Mouse (Mus musculus) MEL (cell line): ENCODE results near the gene Cklf. TPM values are rescaled to one million over a fixed set of nuclear protein-coding genes. Genes with fewer than 3 reads are reported as not detected.

ENCODE experiments used
- DNase-seq: peaks from one replicate; pipeline ENCODE4 v3.0.0; 2011; ENCODE audit warnings: low read depth, low spot score
- H3K27ac ChIP-seq: 2 replicates; pipeline ENCODE4 v1.5.1; 2012; ENCODE audit warnings: low read depth, mild to moderate bottlenecking, control low read depth, low read length, moderate library complexity; ENCODE audit not compliant: control insufficient read depth
- H3K27me3 ChIP-seq, 2 experiments: fragments of 150-350 bp in 1 of 2; sonication (generic) in 1 of 2; 2 replicates each; pipeline ENCODE4 v1.6.1; 2012; ENCODE audit warnings: low read length in 2 of 2, mild to moderate bottlenecking in 2 of 2, improper control_type of control experiment in 1 of 2, moderate library complexity in 1 of 2; ENCODE audit not compliant: insufficient read depth in 2 of 2, control insufficient read depth in 1 of 2
- H3K36me3 ChIP-seq, 2 experiments: 2 replicates each; pipeline ENCODE4 v1.6.1; 2012 to 2014; ENCODE audit warnings: low read length in 2 of 2, improper control_type of control experiment in 1 of 2, inconsistent platforms in 1 of 2, mild to moderate bottlenecking in 1 of 2; ENCODE audit not compliant: insufficient read depth in 2 of 2, control insufficient read depth in 1 of 2
- H3K4me1 ChIP-seq, 2 experiments: fragments of 150-350 bp in 1 of 2; sonication (generic) in 1 of 2; 2 replicates each; pipeline ENCODE4 v1.6.1; 2012; ENCODE audit warnings: low read length in 2 of 2, improper control_type of control experiment in 1 of 2, mild to moderate bottlenecking in 1 of 2; ENCODE audit not compliant: insufficient read depth in 2 of 2, control insufficient read depth in 1 of 2
- H3K4me3 ChIP-seq, 2 experiments: fragments of 150-350 bp in 1 of 2; sonication (generic) in 1 of 2; 2 replicates each; pipeline ENCODE4 v1.5.1; 2012; ENCODE audit warnings: low read depth in 2 of 2, low read length in 2 of 2, mild to moderate bottlenecking in 2 of 2, moderate library complexity in 2 of 2, control low read depth in 1 of 2, improper control_type of control experiment in 1 of 2; ENCODE audit not compliant: control insufficient read depth in 1 of 2, insufficient read depth in 1 of 2
- H3K79me2 ChIP-seq: 2 replicates; pipeline ENCODE4 v1.6.1; 2012; ENCODE audit warnings: mild to moderate bottlenecking, low read length, moderate library complexity; ENCODE audit not compliant: control insufficient read depth, poor library complexity, insufficient read depth
- H3K9ac ChIP-seq: 2 replicates; pipeline ENCODE4 v1.6.1; 2012; ENCODE audit warnings: low read depth, mild to moderate bottlenecking, control low read depth, low read length, moderate library complexity; ENCODE audit not compliant: control insufficient read depth, poor library complexity, severe bottlenecking
- H3K9me3 ChIP-seq: fragments of 150-350 bp; sonication (generic); replicated peaks from 2 replicates; pipeline ENCODE4 v1.6.1; 2012; ENCODE audit warnings: mild to moderate bottlenecking, low read length, improper control_type of control experiment, moderate library complexity; ENCODE audit not compliant: insufficient read depth
- CHD1 ChIP-seq: IDR thresholded peaks from 2 replicates; pipeline ENCODE4 v1.6.1; 2012; ENCODE audit warnings: low read depth, mild to moderate bottlenecking, inconsistent platforms, low read length, improper control_type of control experiment
- CHD2 ChIP-seq: IDR thresholded peaks from 2 replicates; pipeline ENCODE4 v1.6.1; 2011; ENCODE audit warnings: low read length, improper control_type of control experiment
- CTCF ChIP-seq, 3 experiments: IDR thresholded peaks in 2 of 3; conservative IDR thresholded peaks in 1 of 3; 2 replicates each; pipeline ENCODE4 v1.5.1; 2011 to 2012; ENCODE audit warnings: low read length in 3 of 3, low read depth in 2 of 3, mild to moderate bottlenecking in 2 of 3, improper control_type of control experiment in 1 of 3, inconsistent platforms in 1 of 3, mixed read lengths in 1 of 3, moderate library complexity in 1 of 3; ENCODE audit not compliant: control insufficient read depth in 1 of 3, insufficient read depth in 1 of 3, poor library complexity in 1 of 3, severe bottlenecking in 1 of 3
- E2F4 ChIP-seq: IDR thresholded peaks from 2 replicates; pipeline ENCODE4 v1.6.1; 2011; ENCODE audit warnings: low read depth, low read length, improper control_type of control experiment, borderline replicate concordance
- GATA1 ChIP-seq: IDR thresholded peaks from 2 replicates; pipeline ENCODE4 v1.6.1; 2011; ENCODE audit warnings: low read depth, low read length, improper control_type of control experiment
- JUND ChIP-seq: IDR thresholded peaks from 2 replicates; pipeline ENCODE4 v1.6.1; 2011; ENCODE audit warnings: low read depth, mild to moderate bottlenecking, improper control_type of control experiment, low read length
- KAT2A ChIP-seq: conservative IDR thresholded peaks from 2 replicates; pipeline ENCODE4 v1.6.1; 2012; ENCODE audit warnings: low read depth, low read length, improper control_type of control experiment, inconsistent platforms
- MAFK ChIP-seq: IDR thresholded peaks from 2 replicates; pipeline ENCODE4 v1.6.1; 2011; ENCODE audit warnings: low read depth, mild to moderate bottlenecking, low read length, improper control_type of control experiment, borderline replicate concordance
- MEF2A ChIP-seq: IDR thresholded peaks from 2 replicates; pipeline ENCODE4 v1.6.1; 2014; ENCODE audit warnings: low read depth, mild to moderate bottlenecking, inconsistent platforms, low read length, improper control_type of control experiment; ENCODE audit not compliant: poor library complexity, insufficient replicate concordance, severe bottlenecking; ENCODE audit errors: extremely low read depth
- MXI1 ChIP-seq: IDR thresholded peaks from 2 replicates; pipeline ENCODE4 v1.6.1; 2011; ENCODE audit warnings: mild to moderate bottlenecking, low read depth, low read length, improper control_type of control experiment
- POLR2AphosphoS2 ChIP-seq: IDR thresholded peaks from 2 replicates; pipeline ENCODE4 v1.6.1; 2011; ENCODE audit warnings: low read length, improper control_type of control experiment
- POLR2AphosphoS5 ChIP-seq: IDR thresholded peaks from 2 replicates; pipeline ENCODE4 v1.6.1; 2012; ENCODE audit warnings: low read depth, borderline replicate concordance, mild to moderate bottlenecking, inconsistent platforms, low read length, moderate library complexity, mixed read lengths
- RAD21 ChIP-seq: IDR thresholded peaks from 2 replicates; pipeline ENCODE4 v1.6.1; 2011; ENCODE audit warnings: mild to moderate bottlenecking, low read depth, low read length, improper control_type of control experiment
- RCOR1 ChIP-seq: IDR thresholded peaks from 2 replicates; pipeline ENCODE4 v1.6.1; 2012; ENCODE audit warnings: low read depth, mild to moderate bottlenecking, inconsistent platforms, low read length, improper control_type of control experiment
- SIN3A ChIP-seq: IDR thresholded peaks from 2 replicates; pipeline ENCODE4 v1.6.1; 2012; ENCODE audit warnings: low read length, improper control_type of control experiment, inconsistent platforms
- SMC3 ChIP-seq: IDR thresholded peaks from 2 replicates; pipeline ENCODE4 v1.6.1; 2011; ENCODE audit warnings: low read depth, low read length, improper control_type of control experiment
- UBTF ChIP-seq: IDR thresholded peaks from 2 replicates; pipeline ENCODE4 v1.6.1; 2012; ENCODE audit warnings: low read depth, mild to moderate bottlenecking, inconsistent platforms, low read length, improper control_type of control experiment, moderate library complexity, borderline replicate concordance; ENCODE audit not compliant: insufficient read depth
- USF1 ChIP-seq: IDR thresholded peaks from 2 replicates; pipeline ENCODE4 v1.6.1; 2014; ENCODE audit warnings: low read depth, mild to moderate bottlenecking, inconsistent platforms, low read length, improper control_type of control experiment, moderate library complexity
- USF2 ChIP-seq, 2 experiments: IDR thresholded peaks; 2 replicates each; pipeline ENCODE4 v1.6.1; 2011 to 2012; ENCODE audit warnings: improper control_type of control experiment in 2 of 2, low read length in 2 of 2, borderline replicate concordance in 1 of 2, inconsistent platforms in 1 of 2, low read depth in 1 of 2, mild to moderate bottlenecking in 1 of 2; ENCODE audit not compliant: insufficient read depth in 1 of 2
- ZC3H11A ChIP-seq: IDR thresholded peaks from 2 replicates; pipeline ENCODE4 v1.6.1; 2012; ENCODE audit warnings: low read depth, mild to moderate bottlenecking, inconsistent platforms, low read length, improper control_type of control experiment
- ZKSCAN1 ChIP-seq: IDR thresholded peaks from 2 replicates; pipeline ENCODE4 v1.6.1; 2012; ENCODE audit warnings: low read depth, mild to moderate bottlenecking, inconsistent platforms, low read length, improper control_type of control experiment, moderate library complexity
- ZMIZ1 ChIP-seq: IDR thresholded peaks from 2 replicates; pipeline ENCODE4 v1.6.1; 2012; ENCODE audit warnings: low read depth, mild to moderate bottlenecking, inconsistent platforms, low read length, improper control_type of control experiment, moderate library complexity
- ZNF384 ChIP-seq: IDR thresholded peaks from 2 replicates; pipeline ENCODE4 v1.6.1; 2012; ENCODE audit warnings: low read depth, mild to moderate bottlenecking, inconsistent platforms, low read length, improper control_type of control experiment
- polyA plus RNA-seq, 2 experiments: library from polyadenylated mRNA; stranded (reverse) in 1 of 2; unstranded in 1 of 2; fragments of >175 nt in 1 of 2; fragments of >200 nt in 1 of 2; gene quantifications; 2 replicates each; pipeline versions ENCODE4 v1.2.1 to v1.2.4; 2012; ENCODE audit warnings: low replicate concordance in 2 of 2, low read depth in 1 of 2; ENCODE audit not compliant: insufficient read length in 2 of 2, insufficient read depth in 1 of 2, missing spikeins in 1 of 2
- total RNA-seq: library from RNA; depleted of rRNA; stranded (reverse); fragments of 300-350 nt; gene quantifications from 2 replicates; pipeline ENCODE4 v1.2.3, GENCODE M21; 2012

Gene Cklf
- total and polyA plus RNA-seq, 3 experiments, result 27.1 to 30.1 TPM; not detected in 1

- TF ChIP-seq USF1 (no peak), ZC3H11A (0 out of 2 replicates have a peak, but pooled peaks have one; percentile 34)
These were observed 31.6 kb upstream of the Cklf start (continued) for GRCm38 (mm10) chr8:104219079-104219478.

DNA sequence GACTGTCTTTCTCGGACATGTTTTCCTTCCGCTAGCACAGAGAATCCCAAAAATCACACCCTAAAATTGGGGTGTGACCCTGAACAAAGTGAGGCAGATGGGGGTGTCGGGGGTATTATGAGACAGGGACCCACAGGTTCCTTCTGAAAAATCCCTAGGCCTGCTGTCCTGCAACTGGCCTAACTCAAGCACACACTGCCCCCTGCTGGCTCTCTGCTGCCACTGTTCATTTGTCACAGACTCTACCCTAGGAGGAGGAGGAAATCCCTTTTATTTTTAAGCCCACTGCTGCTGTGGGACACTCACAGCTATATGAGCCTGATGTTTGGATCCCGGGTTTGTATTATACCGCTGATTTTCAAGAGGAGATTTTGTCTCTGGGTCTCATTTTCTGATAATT, 30.9 kb upstream of the Cklf start:
- H3K9me3 ChIP-seq, result no peaks in the 10 kb centered on the region
- TF ChIP-seq ZKSCAN1 (no peak), KAT2A (no peak), CTCF (IDR thresholded peaks at IDR 0.05 in 2 of 3, conservative IDR thresholded peaks at IDR 0.05 in 1 of 3; ENCODE audit: control insufficient read depth in 1 of 3, insufficient read depth in 1 of 3, low read depth in 2 of 3, low read length in 3 of 3, poor library complexity in 1 of 3, severe bottlenecking in 1 of 3) (peak; percentile 85 to 90 (median 86)), GATA1 (no peak), POLR2AphosphoS2 (no peak), E2F4 (no peak), SMC3 (peak; percentile 70), MEF2A (no peak), RAD21 (peak; percentile 67), RCOR1 (no peak), POLR2AphosphoS5 (no peak), UBTF (no peak), ZC3H11A (peak; percentile 44)

GRCm38 (mm10) chr8:104227048-104227447, 23.6 kb upstream of the Cklf start:
- Histone ChIP-seq H3K4me1 (peaks cover 10 to 15% of the 10 kb centered on the region in 2 experiments), H3K36me3 (peaks cover 7 to 10% of the 10 kb centered on the region in 2 experiments), H3K9me3 (no peaks in the 10 kb centered on the region), H3K27ac (no peak overlapping the region), H3K9ac (no peak overlapping the region), H3K27me3 (no peaks in the 10 kb centered on the region), H3K79me2 (no peaks in the 10 kb centered on the region), H3K4me3 (no peak overlapping the region)
- no peak for DNase-seq
- TF ChIP-seq CHD2 (no peak), SIN3A (no peak), SMC3 (no peak), JUND (no peak), POLR2AphosphoS5 (no peak), GATA1 (no peak), ZMIZ1 (no peak), USF1 (no peak), MXI1 (no peak), ZNF384 (no peak), USF2 (IDR thresholded peaks at IDR 0.05; ENCODE audit: borderline replicate concordance in 1 of 2, insufficient read depth in 1 of 2, low read depth in 1 of 2, low read length in 2 of 2) (no peak), POLR2AphosphoS2 (no peak), MAFK (no peak), RCOR1 (no peak), CHD1 (no peak)

More for the DNA sequence above, 30.9 kb upstream of the Cklf start:
- peak overlapping the region; percentile 69; the same call in 1 of the 2 replicates for H3K9ac ChIP-seq
- H3K79me2 ChIP-seq, result no peaks in the 10 kb centered on the region
- no peaks in the 10 kb centered on the region for H3K27me3 ChIP-seq
- H3K4me3 ChIP-seq, result peak overlapping the region in 1 of 2 experiments; percentile 56; a peak in 2 of 4 replicates
- DNase-seq, result peak; percentile 86
- peaks cover 0 to 5% of the 10 kb centered on the region in 2 experiments; a peak in 2 of 4 replicates for H3K36me3 ChIP-seq
- H3K27ac ChIP-seq, result no peak overlapping the region
- H3K4me1 ChIP-seq, result peaks cover 0 to 5% of the 10 kb centered on the region in 2 experiments; a peak in 2 of 4 replicates
